Mouse (Mus musculus): ENCODE measurements around the gene Kif1c.

Gene Kif1c

DNA sequence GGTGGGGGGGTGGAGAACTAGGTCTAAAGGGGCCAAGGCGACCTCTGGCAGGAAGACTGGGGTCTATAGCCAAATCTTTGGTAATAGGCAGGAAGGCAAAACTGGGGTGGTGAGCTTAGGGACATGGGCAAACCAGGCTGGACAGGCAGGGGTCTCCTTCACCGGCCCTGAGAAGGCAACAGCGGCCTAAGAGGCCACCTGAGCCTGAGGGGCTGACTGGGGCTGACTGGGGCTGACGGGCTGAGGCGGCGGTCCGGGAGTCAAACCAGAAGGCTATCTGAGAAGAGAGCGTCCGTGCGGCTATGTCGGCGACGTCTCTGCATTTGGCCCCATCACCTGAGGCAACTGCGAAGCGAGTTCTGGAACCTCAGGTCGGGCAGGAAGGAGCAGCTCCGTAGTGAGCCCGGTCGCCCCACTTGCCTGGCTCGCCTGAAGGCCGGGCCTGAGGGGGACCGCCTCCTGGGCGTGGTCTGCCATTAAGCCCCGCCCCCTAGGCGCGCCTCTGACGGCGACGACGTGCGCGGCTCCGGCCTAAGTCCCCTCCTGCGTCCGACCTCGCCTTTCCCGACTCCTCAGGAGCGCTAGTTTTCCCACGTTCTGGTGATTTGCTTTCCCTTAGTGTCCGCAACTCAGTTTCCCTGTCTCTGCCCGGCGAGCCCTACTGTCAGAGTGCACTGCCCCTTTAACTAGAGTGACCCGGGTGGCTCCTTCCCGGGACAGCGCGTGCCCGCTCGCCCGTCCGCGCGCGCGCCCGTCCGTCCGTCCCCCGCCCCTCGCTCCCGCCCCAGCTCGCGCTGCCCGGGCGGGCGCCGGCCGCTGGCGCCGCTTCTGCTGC lies at the start of gene Kif1c, which contains the start of gene Inca1:
Kif1c (plus strand) TSS at position 827 of the 835 bp plus-strand sequence.
Inca1 (minus strand) TSS at position 434 of the 835 bp plus-strand sequence.
- peak; percentile 93 for DNase-seq

DNA sequence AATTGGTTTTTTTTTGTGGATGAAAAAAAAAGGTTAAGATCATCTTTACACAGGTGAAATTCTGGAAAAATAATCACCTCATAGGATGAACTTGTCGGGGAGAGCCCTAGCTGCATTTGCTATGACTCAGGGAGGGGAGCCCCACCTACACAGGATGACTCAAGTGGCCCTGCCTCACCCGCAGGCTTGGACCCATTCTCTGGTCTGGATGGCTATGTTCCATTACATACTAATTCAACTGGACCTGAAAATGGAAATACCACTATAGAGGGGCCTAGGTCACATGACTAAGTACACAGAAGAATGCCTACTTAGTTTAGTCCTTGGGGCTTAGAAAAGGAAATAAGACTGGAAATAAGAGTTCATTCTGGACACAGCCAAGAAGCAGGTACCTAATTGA lies 49.0 kb upstream of the Kif1c start:
- DNase-seq: no peak

DNA sequence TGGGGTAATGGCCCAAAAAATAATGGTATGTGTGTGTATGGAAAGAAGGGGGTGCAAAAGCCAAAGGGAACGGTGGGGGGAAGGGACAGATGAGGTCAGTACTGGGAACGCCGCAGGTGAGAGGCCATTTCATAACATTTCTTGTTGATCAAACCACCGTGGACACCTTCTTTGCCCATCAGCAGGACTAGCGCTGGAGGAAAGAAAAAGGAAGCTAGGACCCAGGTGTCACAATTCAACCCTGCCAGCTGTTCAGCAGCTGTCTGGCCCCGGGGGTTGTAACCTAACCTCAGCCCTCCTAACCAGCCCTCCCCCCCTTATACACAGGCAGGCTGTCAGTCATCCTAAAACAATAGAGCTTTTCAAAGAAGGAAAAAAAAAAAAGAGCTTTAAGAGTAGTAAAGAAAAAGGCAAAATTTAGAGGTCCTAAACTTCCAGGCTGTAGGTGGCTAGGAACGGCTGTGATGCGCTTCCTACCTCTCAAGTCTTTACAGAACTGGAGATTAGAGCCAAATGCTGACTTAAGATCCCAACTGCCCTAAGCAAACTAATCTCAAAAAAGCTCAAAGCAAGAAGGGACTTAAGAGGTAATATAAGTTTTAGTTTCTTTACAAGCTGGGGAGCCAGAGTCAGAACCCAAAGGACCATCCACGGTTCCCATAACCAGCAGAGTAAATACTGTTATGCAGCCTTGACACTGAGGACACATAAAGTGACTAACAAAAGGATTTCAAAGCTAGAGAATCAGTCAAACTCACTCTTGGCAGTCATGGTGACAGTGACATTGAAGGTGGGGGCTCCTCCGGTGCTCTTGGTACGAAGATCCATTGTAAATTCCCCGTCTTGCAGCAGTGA lies 48.1 kb upstream of the Kif1c start:
- DNase-seq: peak; percentile 62

DNA sequence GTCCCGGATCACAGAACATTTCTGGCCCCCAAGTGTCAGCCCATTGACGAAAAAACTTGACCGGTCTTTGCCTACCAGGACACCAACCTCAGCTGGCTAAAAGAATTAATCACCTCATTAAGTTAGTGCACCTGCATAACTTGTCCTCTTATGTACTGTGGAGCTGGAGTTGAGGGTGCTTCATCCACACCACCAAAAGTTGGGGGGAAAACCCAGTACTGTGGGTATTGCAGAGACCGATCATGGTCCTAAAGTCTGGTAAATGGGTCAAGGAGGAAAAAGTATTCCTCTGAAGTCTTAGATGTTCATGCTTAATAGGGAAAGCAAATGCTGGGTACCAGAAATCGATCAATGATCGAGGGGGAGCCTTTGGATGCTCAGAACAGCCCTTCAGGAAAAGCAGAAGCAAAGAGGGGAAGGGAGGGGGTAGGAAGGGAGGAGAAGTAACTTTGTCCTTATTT lies 47.4 kb upstream of the Kif1c start:
- no peak for DNase-seq

DNA sequence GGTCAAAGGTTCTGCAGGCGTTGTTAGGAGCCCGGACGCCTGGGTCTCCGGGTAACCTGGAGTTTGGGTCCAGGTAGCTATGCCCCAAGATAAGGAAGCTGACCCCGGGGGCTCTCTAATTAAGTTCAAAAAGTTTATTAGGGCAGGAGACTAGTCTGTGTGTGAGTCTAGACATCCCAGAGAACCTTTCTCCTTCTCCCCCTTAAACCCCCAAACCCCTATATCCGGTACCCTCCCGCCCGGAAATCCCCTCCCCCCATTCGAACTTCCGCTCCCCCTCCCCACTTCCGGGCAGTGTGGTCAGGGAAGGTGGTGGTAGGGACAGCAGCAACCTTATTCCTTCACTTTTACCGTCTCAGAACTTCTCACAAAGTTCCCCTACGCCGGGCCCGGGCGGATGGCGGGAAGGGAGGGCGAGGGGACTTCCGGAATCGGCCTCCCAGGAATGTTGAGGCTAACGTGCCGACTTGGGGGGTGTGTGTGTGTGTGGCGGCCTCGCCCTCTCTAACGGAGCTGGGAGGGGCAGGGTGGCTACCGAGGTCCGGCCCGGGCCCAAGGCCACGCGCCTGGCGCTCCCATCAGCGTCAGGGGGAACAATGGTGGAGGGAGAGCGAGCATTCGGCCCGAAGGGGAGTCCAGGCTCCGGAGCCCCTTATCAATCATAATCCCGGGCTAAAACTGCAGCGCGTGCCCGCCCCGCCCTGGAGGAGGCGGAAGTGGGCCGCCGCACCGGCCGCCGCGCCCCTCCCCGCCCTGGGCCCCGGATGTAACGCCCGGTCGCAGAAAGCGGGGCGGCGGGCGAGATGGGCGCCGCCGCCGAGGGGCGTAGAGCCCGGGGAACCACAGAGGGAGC lies 46.8 kb upstream of the Kif1c start:
- DNase-seq: peak; percentile 85

DNA sequence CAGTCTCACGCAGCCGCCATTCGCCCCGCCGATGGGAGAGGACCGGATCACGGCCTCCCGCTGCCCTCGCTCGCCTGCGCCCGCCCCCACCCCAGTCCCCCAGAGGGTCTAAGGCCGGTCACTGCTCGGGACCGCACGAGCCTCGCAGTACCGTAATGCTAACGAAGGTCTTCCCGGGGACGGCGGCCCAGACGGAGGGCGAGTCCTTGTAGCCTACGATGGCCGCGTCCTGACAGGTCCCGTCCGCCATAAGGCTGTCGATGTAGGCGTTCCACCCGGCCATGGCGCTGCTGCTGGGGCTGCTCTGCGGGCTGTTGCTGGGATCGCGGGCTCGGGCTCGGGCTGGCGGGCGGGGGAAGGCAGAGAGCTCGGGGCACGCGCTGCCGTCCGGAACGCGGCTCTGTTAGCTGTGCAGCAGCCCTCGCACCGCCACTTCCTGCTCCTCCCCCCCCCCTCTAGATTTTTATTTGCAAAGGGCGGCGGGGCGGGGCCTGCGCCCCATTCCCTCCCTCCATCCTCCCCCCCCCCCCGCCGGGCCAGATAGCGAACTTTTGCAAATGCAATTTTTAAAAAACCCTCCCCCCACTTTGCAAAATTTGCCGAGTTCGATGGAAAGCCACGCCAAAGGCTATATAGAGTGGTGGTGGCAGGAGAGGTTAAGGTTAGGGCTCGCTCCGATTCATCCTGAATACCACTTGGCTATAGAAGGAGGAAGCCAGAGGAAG lies 46.0 kb upstream of the Kif1c start, which contains the start of gene Pfn1:
Pfn1 (minus strand) TSS at position 447 of the 725 bp plus-strand sequence.
- peak; percentile 92 for DNase-seq

DNA sequence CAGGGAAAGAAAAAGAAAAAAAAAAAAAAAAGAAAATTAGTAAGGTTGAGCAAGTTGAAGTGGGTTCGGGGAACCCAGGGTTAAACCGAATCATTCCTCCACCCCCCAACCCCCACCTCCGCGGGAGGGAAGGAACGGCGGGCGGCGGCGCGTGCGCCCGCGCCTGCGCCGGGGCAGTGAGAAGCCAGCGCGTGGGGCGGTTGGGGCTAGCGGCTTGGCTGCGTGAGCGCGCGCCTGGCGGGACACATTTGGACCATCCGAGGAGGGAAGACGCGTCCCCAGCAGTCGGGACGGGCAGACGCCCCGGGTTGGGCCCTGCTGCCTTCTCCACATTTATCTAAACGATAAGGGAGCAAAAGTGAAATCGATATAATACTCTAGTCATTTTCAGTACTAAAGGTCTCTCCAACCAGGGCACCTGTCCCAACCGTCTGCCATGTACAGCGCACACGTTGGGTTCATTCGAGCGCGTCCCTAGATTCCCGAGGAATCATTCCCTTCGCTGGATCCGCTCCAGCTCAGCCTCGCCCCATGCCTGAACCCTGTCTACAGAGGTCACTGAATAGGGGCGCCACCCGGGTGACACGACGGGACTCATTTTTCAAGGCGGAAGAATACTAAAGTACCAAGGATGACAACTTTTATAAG lies 45.3 kb upstream of the Kif1c start:
- peak; percentile 94 for DNase-seq

DNA sequence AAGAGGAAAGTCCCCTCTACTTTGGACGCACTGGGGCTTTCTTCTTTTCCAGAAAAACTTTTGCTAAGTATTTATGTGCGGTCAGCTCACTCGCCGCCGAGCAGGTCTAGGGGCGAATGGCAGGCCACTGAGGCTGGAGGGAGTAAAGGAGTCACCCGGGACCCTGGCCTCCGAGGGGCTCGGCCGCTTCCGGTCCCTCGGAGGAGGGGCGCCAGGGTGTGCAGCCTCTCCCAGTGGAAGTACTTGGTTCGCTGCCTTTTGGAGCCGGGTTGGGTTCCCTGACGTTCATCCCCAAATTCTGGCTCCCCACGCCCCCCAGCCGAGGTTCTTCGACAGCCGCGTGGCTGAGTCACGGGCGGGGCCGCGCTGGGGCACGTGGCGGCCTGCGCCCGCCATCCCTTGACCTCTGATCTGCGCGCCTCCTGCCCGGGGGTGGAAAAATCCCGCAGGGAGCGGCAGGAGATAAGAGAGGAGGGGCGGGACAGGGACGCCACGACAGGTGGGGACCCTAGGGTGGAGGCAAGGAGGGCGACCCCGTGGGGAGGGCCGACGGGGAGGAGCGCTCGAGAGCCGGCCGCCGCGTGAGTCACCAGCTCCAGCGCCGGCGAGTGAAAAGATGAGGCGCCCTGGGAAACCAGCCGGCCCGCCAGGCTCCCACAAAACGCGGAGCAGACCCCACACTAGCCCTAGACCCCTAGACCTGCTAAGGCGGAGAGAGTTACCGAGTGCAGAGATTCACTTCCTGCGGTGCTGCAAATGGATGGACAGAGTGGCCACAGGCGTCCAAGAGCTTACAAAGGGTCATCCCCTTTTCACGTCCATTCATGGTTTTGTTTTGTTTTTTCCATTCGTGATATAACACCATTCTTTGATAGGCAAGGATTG lies 44.5 kb upstream of the Kif1c start:
- peak; percentile 81 for DNase-seq

DNA sequence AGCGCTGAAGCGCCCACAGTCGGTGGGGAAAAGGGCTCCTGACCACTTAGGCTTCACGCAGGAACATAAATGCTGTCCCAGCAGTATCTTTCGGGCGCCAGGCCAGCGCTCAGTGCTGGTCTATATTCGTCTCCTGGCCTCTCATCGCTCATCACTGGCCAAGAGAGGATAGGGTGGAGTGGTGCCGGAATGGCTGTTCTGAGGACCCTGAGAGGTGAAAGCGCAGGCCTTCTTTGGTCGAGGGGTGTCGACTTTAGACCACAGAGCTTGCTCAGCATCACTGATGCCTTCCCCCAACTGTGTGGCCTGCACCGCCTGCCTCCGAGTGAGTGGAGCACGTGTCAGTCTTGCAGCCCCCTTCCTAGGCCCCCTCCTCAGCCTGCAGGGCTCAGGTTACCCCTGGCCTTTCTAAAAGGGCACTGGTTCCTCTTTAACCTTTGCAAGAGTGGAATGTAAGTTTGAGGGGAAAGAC lies 43.9 kb upstream of the Kif1c start:
- peak; percentile 83 for DNase-seq

DNA sequence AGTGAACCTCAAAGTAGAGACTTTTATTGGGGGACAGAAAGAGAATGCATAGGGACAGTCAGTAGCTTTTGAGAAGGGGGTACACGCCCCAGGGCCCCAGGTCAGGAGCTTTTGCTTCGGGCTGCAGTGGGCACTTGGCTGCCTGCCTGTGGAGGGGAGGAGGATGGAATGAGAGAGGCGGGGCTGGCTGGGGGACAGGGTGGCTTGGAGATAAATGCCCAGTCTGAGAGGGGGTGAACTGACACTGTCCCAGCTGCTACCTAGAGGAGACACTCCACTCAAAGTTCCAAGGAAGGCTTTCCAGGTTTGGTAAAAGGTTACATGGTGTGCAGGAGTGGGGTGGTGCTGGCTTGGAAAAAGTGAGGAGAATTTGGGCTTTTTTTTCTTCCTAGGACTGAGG lies 43.4 kb upstream of the Kif1c start, which contains the start of gene Eno3:
Eno3 (plus strand) TSS at position 239 of the 400 bp plus-strand sequence.
- DNase-seq: peak; percentile 47

DNA sequence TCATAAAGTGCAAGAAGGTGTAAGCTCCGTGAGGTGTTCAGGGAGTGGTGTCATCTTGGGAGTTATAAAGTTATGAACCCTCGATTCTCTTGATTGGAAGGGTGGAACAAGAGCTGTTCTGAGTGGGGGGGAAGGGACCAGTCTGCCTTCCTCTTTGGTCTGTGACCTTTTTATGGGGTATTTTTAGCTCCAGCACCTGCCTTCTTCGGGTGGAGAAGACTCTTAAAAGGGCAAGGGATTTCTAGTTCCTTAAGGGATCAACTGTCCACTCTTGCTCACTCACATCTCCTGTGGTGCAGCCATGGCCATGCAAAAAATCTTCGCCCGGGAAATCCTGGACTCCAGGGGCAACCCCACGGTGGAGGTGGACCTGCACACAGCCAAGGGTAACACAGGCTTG lies 42.8 kb upstream of the Kif1c start:
- no peak for DNase-seq

DNA sequence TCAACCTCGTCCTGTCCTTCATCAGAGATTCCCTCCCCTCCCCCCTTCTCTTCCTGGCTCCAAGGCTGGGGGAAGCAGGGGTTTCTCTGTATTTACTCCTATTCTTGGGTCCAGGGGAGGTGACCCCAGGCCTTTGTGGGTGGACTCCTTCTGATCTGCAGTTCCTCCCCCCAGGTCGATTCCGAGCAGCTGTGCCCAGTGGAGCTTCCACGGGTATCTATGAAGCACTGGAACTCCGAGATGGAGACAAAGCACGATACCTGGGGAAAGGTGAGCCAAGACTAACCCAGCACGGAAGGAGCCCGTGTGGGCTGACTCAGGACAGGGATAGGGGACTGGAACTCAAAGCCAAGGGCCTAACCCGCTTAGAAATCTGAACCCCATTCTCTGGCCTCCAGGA lies 42.4 kb upstream of the Kif1c start:
- peak; percentile 10 for DNase-seq

DNA sequence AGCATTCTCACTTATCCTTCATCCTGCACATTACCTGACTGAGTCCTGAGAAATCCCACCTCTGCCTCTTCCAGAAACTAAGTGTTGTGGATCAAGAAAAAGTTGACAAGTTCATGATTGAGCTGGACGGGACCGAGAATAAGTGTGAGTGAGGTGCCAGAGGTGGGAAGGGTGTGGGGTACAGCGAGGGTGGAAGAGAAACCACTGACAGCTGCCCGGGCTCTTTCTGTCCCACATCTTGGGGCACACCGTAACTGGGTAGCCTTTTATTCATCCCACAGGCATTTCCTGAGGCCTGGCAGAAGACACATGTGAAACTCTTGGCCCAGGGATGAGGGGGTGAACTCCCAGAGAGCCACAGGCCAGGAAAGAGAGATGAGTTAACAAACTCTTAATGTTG lies 41.8 kb upstream of the Kif1c start:
- no peak for DNase-seq

DNA sequence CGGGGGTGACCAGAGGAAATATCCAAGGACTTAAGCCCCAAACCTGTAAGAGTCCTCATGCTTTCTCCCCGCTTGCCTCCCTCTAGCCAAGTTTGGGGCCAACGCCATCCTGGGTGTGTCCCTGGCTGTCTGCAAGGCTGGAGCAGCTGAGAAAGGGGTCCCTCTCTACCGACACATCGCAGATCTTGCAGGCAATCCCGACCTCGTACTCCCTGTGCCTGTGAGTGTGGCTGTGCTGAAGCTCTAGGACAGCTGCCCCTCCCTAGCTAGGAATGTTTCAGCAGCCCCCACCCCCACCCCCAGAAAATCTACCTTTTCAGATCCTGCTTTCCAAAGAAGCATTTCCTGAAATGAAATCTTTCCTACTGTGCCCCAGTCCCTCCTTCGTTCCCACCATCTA lies 41.4 kb upstream of the Kif1c start:
- no peak for DNase-seq

DNA sequence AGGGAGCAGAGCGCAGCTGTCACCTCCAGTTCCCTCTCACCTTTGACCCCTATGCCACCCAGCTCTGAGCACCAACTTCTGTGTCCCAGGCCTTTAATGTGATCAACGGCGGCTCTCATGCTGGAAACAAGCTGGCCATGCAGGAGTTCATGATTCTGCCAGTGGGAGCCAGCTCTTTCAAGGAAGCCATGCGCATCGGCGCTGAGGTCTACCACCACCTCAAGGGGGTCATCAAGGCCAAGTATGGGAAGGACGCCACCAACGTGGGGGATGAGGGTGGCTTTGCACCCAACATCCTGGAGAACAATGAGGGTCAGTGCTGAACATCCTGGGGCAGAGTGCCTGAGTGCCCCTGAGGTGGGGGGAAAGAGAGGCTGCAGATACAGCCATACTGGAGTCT lies 39.8 kb upstream of the Kif1c start:
- DNase-seq: no peak

DNA sequence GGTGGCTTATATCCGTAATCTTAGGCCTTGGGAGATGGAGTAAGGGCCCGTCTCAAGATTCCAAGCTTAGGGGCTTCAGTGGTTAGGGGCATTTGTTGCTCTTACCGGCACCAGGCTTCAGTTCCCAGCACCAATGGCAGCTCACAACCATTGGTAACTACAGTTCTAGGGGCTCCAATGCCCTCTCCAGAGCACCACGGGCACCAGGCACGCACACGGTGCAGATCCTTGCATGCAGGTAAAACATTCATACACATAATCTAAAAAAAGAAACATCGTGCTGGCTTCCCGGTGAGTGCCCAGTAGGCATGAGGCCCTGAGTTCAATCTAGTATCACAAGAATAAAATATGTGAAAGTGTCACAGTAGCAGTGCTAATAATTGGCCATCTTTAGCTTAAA lies 37.2 kb upstream of the Kif1c start:
- no peak for DNase-seq

DNA sequence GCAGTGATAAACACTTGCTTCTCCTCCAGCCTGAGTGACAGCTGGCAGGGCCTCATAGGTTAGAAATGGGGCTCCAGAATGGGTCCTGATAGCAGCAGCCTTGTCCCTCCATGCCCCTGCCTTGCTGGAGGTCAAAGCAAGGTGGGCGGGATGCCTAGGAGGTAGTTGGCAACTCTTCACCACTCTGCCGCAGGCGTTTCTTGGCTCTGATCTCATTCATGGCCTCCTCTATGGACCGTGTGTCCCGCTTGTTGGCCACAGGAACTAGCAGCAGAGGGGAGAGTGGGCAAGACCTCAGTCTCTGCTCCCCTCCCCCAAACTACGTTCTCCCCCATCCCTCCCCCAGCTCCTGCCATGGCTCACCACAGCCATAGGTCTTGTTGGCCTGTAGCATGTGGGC lies 36.4 kb upstream of the Kif1c start:
- no peak for DNase-seq

DNA sequence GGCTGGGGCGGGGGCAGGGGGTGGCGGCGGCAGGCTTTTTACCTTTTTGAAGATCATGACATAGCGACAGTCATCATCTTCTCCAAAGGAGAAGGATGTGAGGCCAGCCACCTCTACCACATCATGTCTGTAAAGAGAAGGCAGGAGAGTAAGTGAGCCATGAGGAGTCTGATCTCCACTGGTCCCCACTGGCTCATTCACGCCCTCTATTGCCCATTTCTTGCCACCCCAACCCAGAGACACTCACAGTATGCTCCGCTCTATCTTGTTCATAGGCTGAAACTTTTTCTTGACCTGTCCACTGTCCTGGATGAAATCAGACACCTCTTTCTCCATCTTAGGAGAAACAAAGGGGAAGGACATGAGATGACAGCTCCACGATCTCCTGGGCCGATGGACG lies 35.6 kb upstream of the Kif1c start:
- DNase-seq: no peak

DNA sequence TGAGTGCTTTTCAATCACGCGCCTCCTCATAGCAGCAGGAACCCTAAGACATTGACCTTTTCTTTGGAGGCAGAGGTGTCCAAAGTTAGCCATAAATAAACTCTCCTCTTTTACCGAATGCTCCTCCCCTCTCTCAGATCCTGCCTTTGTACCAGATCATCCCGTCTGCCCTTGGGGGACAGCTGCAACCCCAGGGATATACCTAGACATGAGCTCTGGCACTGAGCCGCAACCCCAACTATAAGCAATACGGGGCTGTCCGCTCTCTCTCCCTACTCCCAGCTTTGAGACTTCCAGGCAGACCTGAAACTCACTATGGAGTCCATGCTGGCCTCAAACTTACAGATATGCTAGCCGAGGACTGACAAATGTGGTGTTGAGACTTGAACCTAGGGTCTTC lies 33.7 kb upstream of the Kif1c start:
- no peak for DNase-seq

Data from embryo, embryonic 11 days (tissue).